In the genomic region with DNA sequence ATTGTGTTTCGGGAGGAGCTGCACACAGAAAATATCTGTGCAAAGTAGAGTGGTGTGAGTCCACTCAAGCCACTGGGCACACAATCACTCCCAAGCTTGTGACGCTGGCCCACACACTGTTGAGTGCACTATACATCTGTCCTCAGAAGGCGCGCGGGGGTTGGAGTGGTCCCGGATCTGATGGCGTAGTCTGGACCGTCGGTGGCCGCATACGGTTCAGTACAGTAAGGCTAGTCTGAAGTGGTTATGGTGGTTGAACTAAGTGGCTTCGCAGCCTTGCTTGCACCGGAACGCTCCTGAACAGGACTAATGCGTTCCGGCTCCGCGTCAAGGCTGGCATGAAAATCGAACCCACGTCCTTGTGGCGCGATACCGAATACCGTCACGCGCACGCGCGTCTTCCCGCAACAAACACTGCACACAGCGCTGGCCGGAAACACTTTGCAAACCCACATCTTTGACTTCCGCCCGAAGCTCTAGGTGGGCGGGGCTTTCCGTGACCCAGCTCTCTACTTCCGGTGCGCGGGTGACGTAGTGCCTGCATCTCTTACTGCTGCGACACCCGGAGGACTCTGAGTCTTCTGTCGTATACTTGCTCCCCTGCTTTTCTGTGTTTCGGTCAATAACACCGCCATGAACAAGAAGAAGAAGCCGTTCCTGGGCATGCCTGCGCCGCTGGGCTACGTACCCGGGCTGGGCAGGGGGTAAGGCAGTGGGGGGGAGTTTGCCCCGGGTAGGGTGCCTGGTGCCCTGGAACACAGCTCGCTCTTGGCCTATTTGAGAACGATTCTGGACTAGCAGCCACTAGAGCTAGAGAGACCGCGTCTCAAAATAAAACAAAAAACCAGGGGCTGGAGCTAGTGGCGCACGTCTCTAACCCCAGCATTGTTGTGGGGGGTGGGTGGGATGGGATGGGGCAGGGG, we compare ENCODE assay signal across 7 mouse cellular contexts. TPM values are rescaled to one million over a fixed set of nuclear protein-coding genes. Genes with fewer than 3 reads are reported as not detected.
A peak's percentile ranks its signal among the peaks of the same experiment; 100 is the strongest.
DNase-seq lines count a peak whose midpoint lies in the region; ATAC-seq lines count a peak whose summit lies in the region.

No protein-coding gene starts in this region.

- H3K27me3 ChIP-seq in intestine, embryonic 16.5 days (replicated peaks; ENCODE audit: control insufficient read depth, insufficient read depth, low read length), result no peaks in the 10 kb centered on the region
- no peaks in the 10 kb centered on the region for H3K27me3 ChIP-seq in midbrain, embryonic 11.5 days (ENCODE audit: control insufficient read depth, insufficient read depth, low read length)

- H3K36me3 ChIP-seq in intestine, embryonic 16.5 days (ENCODE audit: control insufficient read depth, insufficient read depth, low read length), result 0 out of 2 replicates have a peak, but pooled peaks cover 1% of the 10 kb centered on the region
- no peaks in the 10 kb centered on the region for H3K36me3 ChIP-seq in midbrain, embryonic 11.5 days (ENCODE audit: control insufficient read depth, insufficient read depth, low read length)

- peak; percentile 92 for ATAC-seq in intestine, embryonic 16.5 days
- peak; percentile 95 for ATAC-seq in midbrain, embryonic 11.5 days (ENCODE audit: low FRiP score)

- H3K27ac ChIP-seq in intestine, embryonic 16.5 days (ENCODE audit: low read length), result peak overlapping the region; percentile 75
- no peak overlapping the region for H3K27ac ChIP-seq in midbrain, embryonic 11.5 days (ENCODE audit: low read depth, low read length)

- H3K9me3 ChIP-seq in intestine, embryonic 16.5 days (ENCODE audit: control insufficient read depth, low read length), result no peaks in the 10 kb centered on the region
- no peaks in the 10 kb centered on the region for H3K9me3 ChIP-seq in midbrain, embryonic 11.5 days (ENCODE audit: control insufficient read depth, low read length)

- DNase-seq in adrenal gland, adult 18-20 months (ENCODE audit: low spot score in 2 of 2), result peak; percentile 91 to 93
- peak; percentile 99 for DNase-seq in embryo, embryonic 11 days
- DNase-seq in gastrocnemius, postnatal 36 days, result peak; percentile 93 to 95
- peak; percentile 97 for DNase-seq in left cerebral cortex, postnatal 36 days (ENCODE audit: low spot score in 2 of 2)
- peak; percentile 100 for DNase-seq in midbrain, embryonic 11.5 days (ENCODE audit: low spot score, missing footprints)
- peak; percentile 96 for DNase-seq in skeletal muscle tissue, adult 2 months (ENCODE audit: low read depth, low spot score)

- 1% methylated on average over 57 of the region's 57 CpGs for WGBS in intestine, embryonic 16.5 days
- 2% methylated on average over 57 of the region's 57 CpGs for WGBS in midbrain, embryonic 11.5 days

- peak overlapping the region; percentile 79 for H3K9ac ChIP-seq in intestine, embryonic 16.5 days (ENCODE audit: low read depth, low read length)
- peak overlapping the region; percentile 87 for H3K9ac ChIP-seq in midbrain, embryonic 11.5 days (ENCODE audit: low read length)

- intact Hi-C loops in gastrocnemius, postnatal 36 days (cut with DNase I), result no loop called here
- intact Hi-C loops in left cerebral cortex, postnatal 36 days (cut with DNase I), result no loop called here

- peak overlapping the region; percentile 90 for H3K4me2 ChIP-seq in intestine, embryonic 16.5 days (ENCODE audit: low read depth, low read length)
- H3K4me2 ChIP-seq in midbrain, embryonic 11.5 days, result peak overlapping the region; percentile 71

- peaks cover 22% of the 10 kb centered on the region for H3K4me1 ChIP-seq in intestine, embryonic 16.5 days (ENCODE audit: control insufficient read depth, insufficient read depth, low read length)
- H3K4me1 ChIP-seq in midbrain, embryonic 11.5 days (ENCODE audit: control insufficient read depth, insufficient read depth, low read length), result peaks cover 17% of the 10 kb centered on the region

- H3K4me3 ChIP-seq in intestine, embryonic 16.5 days (ENCODE audit: low read length), result peak overlapping the region; percentile 72
- peak overlapping the region; percentile 84 for H3K4me3 ChIP-seq in midbrain, embryonic 11.5 days (ENCODE audit: low read depth, low read length)

RNA-seq across cellular contexts. Expression of gene Samd10, which starts 2.1 kb away (rescaled TPM):
- total RNA-seq in adrenal gland, adult 18-20 months (2021), result 1 to 10 TPM; 8.3 to 8.7 TPM
- 1 to 10 TPM in 1 of 2 experiments, under 1 TPM in 1; 0.69 to 1.0 TPM for total RNA-seq in gastrocnemius, postnatal 36 days (2021)
- 23.9 TPM in 2 replicates for polyA plus RNA-seq in intestine, embryonic 16.5 days (2015; fragmentation: Nextera tagmentation; extraction: Ambion mirVana)
- total RNA-seq in left cerebral cortex, postnatal 36 days (2021), result 10 to 100 TPM; 19.9 to 20.9 TPM
- 63.4 and 64.4 TPM in 2 replicates for polyA plus RNA-seq in midbrain, embryonic 11.5 days (2014; fragmentation: Nextera tagmentation; extraction: Ambion mirVana)

RNA-seq across cellular contexts. Expression of gene Zfp512b, which starts 8.5 kb away (rescaled TPM):
- total RNA-seq in adrenal gland, adult 18-20 months (2021), result 10 to 100 TPM; 37.4 to 49.0 TPM
- total RNA-seq in gastrocnemius, postnatal 36 days (2021), result 10 to 100 TPM; 15.3 to 19.7 TPM
- 20.5 and 20.9 TPM in 2 replicates for polyA plus RNA-seq in intestine, embryonic 16.5 days (2015; fragmentation: Nextera tagmentation; extraction: Ambion mirVana)
- 100 to 1,000 TPM in 1 of 2 experiments, 10 to 100 TPM in 1; 70.6 to 105 TPM for total RNA-seq in left cerebral cortex, postnatal 36 days (2021)
- polyA plus RNA-seq in midbrain, embryonic 11.5 days (2014; fragmentation: Nextera tagmentation; extraction: Ambion mirVana), result 24.6 and 27.0 TPM in 2 replicates

RNA-seq across cellular contexts. Expression of gene Prpf6, which starts 9.4 kb away (rescaled TPM):
- 10 to 100 TPM; 60.6 to 65.2 TPM for total RNA-seq in adrenal gland, adult 18-20 months (2021)
- 10 to 100 TPM; 23.0 to 29.8 TPM for total RNA-seq in gastrocnemius, postnatal 36 days (2021)
- polyA plus RNA-seq in intestine, embryonic 16.5 days (2015; fragmentation: Nextera tagmentation; extraction: Ambion mirVana), result 52.2 and 52.7 TPM in 2 replicates
- 10 to 100 TPM; 49.8 to 54.4 TPM for total RNA-seq in left cerebral cortex, postnatal 36 days (2021)
- polyA plus RNA-seq in midbrain, embryonic 11.5 days (2014; fragmentation: Nextera tagmentation; extraction: Ambion mirVana), result 77.0 and 82.6 TPM in 2 replicates

RNA-seq across cellular contexts. Expression of gene Uckl1, which starts 16.4 kb away (rescaled TPM):
- total RNA-seq in adrenal gland, adult 18-20 months (2021), result 10 to 100 TPM; 79.1 to 84.8 TPM
- 10 to 100 TPM; 24.8 to 27.3 TPM for total RNA-seq in gastrocnemius, postnatal 36 days (2021)
- 75.0 and 78.0 TPM in 2 replicates for polyA plus RNA-seq in intestine, embryonic 16.5 days (2015; fragmentation: Nextera tagmentation; extraction: Ambion mirVana)
- total RNA-seq in left cerebral cortex, postnatal 36 days (2021), result 10 to 100 TPM; 33.1 to 65.4 TPM
- polyA plus RNA-seq in midbrain, embryonic 11.5 days (2014; fragmentation: Nextera tagmentation; extraction: Ambion mirVana), result 46.4 and 50.2 TPM in 2 replicates

RNA-seq across cellular contexts. Expression of gene Gm29797, which starts 55.7 kb away (rescaled TPM):
- under 1 TPM in 1 of 2 experiments, not detected in 1; 0.42 TPM for total RNA-seq in adrenal gland, adult 18-20 months (2021)
- not detected for total RNA-seq in gastrocnemius, postnatal 36 days (2021)
- 2.2 and 3.0 TPM in 2 replicates for polyA plus RNA-seq in intestine, embryonic 16.5 days (2015; fragmentation: Nextera tagmentation; extraction: Ambion mirVana)
- under 1 TPM in 1 of 2 experiments, not detected in 1; 0.75 TPM for total RNA-seq in left cerebral cortex, postnatal 36 days (2021)
- not detected in 2 replicates for polyA plus RNA-seq in midbrain, embryonic 11.5 days (2014; fragmentation: Nextera tagmentation; extraction: Ambion mirVana)

Comparison
In these comparisons a context has a peak if more than half of its experiments do, and no peak if none do; other contexts are left out.
1. RNA of gene Samd10, which starts 2.1 kb away (total RNA-seq): 19.9 to 20.9 TPM in left cerebral cortex, postnatal 36 days and 8.3 to 8.7 TPM in adrenal gland, adult 18-20 months; 0.69 to 1.0 TPM in gastrocnemius, postnatal 36 days; every median in the first group is over 4 times any median in the second.
2. Peak in every context shown above with its lines, with median percentiles within 50 percentile points of each other: DNase-seq.